Mouse (Mus musculus) adrenal gland, adult (tissue): ENCODE measurements around the gene Prickle2.

Experiments
- DNase-seq, 2 experiments: peaks; one replicate each; pipeline ENCODE4 v3.0.0; 2022 to 2023; ENCODE audit warnings: low spot score in 1 of 2; ENCODE audit not compliant: inconsistent age in 2 of 2

Gene Prickle2

DNA sequence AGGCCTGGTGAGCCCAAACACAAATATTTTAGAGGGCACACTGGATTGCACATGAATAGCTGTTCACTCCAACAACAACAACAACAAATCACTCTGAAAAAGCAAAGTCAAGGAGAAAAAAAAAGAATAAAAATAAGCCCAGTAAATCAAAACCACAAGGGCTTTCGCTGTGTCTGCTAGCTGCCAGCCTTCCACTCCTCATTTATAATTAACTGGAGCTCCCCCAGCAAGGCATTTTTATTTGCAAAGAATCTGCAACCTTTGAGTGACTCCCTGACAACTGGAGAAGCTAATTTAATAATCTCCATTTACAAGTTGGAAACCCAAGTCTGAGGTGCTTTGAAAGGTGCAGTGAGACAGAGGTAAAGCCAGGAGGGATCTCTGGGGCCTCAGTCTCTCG lies 245.2 kb downstream of the Prickle2 start:
- no peak for DNase-seq

DNA sequence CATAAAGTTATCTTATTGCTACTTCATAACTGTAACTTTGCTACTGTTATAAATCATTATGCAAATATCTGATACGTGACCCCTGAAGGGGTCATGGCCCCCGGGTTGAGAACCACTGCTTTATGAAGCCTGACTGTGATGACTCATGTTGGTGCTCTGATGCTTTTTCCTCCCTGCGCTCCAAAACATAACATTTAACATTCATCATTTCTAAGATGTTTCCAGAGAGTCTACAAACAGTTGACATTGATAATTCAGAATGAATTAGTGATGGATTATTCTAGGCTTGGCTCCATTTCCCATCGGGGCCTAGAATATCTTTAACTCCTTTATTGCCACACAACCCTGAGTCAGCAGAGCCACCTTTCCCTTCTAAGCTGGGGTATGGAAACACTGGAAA lies 247.9 kb downstream of the Prickle2 start:
- peak; percentile 25 to 67 for DNase-seq

GRCm38 (mm10) chr6:92451421-92451820 lies 254.5 kb downstream of the Prickle2 start:
- DNase-seq = no peak

- DNase-seq = peak in 1 of 2 experiments; percentile 37
These were observed 256.0 kb downstream of the Prickle2 start for GRCm38 (mm10) chr6:92449956-92450355.

DNA sequence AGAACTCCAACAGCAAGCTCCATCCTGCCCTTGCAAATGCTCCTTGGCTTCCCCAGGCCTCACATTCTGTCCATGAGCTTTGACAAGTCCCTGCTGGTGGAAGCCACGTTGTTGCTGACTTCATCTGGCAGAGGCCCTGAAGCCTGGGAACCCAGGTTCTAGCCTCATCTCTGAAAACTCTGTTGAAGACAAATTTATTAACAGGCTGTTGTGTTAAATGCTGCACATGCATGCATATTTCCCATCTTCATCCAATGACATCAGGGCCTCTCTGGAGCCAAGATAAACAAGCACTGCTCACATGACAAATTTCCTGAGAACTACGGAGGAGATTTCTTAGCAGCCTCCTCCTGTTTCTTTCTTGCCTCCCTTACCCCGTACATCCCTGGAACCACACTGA lies 259.3 kb downstream of the Prickle2 start:
- peak in 1 of 2 experiments; percentile 54 for DNase-seq

DNA sequence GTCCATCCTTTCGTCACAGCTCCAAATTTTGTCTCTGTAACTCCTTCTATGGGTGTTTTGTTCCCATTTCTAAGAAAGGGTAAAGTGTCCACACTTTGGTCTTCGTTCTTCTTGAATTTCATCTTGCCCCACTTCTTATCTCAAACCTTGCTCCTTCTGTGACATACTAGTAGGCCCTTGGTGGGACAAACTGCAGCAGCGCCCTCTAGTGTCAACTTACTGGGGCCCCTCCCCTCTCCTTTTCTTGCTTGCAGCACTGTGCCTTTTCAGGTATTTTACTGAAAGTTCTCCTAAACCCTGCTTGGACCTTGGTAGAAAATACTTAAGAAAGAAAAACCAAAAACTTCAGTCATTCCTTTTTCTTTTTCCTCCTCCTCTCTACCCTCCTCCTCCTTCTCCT lies 264.8 kb downstream of the Prickle2 start:
- peak; percentile 50 to 88 for DNase-seq

- DNase-seq = no peak
These were observed 265.7 kb downstream of the Prickle2 start for GRCm38 (mm10) chr6:92440251-92440650.

DNA sequence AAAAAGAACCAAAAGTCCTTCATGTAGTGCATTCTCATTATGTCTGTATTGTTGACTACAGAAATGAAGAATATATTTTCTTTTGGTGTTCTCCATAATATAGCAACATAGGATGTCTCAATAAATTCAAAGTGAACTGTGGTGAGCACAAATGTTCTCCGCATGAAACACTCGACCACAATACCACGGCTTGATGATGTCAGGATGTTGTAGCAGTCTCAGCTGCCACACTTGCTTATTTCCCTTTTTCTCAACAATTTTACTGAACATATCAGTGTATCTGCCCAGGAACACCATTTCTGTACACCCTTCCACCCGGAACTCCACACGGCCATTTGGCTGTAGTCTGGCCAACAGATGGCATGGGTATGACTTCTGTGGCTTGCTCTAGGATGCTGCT lies 273.8 kb downstream of the Prickle2 start:
- DNase-seq = no peak

DNA sequence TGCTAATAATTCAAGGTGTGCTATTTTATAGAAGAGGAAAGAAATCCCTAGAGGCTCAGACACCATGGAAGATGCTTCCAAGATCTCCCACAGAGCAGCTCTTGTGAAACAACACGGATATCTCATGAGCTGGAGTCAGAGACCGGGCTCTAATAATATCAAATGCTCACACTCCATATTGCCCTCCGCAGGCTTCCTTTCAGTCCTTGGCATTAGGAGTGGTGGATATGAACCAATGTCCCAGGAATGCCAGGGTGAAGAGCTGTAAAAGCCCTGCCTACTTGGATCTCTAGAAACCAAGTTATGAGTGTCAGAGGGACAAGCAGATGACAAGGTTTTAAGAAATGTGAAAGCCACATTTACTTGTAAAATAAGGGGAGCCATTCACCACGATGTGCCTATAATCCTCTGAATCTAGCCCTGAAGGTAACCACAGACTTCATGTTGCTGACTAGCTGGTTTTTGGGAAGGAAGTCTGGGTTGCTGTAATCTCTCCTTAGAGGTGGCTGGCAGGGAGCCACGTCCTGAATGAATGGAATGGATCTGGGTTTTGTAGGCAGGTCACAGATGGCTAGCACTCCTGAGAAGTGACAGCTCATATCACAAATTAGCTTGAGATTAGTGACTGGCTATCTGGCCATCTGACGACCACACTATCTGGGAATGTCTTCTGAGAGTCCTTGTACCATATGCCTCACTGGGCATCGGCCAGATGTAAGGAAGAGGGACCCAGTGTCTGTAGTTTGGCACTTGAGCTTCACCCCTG lies 278.4 kb downstream of the Prickle2 start:
- peak in 1 of 2 experiments; percentile 43 for DNase-seq

DNA sequence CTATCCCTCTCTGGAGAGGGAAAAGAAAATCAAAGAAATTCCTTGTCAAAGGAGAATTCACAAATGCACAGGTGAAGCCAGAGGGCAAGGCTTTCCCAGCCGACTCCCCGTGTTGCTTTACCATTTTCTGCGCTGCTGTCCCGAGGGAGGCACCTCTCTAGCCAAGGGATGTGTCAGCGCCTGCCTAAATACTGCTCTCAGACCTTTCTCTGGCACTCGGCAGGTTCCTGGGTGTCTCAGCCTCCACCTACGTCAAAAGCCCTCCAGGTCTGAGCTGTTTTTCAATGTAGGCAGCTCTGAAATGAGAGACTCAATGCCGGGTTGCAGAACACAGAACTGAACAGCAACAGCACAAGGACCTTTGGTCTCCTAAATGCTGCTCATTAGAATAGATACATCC lies 280.1 kb downstream of the Prickle2 start:
- DNase-seq = no peak

DNA sequence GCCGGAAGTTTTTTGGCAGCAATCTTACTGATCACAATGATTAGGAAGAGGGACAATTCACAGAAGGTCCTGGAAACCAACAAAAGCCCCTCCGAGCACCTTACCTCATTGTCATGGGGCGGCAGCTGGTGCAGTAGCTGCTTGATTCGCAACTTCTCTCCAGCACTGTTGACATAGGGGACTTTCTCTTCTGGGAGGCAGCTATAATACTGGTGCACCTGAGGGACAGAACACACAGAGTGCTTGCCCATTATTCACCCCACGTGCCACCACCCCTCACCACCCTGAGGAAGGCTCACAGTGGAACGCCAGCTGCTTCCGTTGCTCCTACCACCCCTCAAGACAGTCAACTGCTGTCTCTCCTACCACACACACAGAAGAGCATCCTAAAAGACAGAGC lies 280.5 kb downstream of the Prickle2 start:
- no peak for DNase-seq

DNA sequence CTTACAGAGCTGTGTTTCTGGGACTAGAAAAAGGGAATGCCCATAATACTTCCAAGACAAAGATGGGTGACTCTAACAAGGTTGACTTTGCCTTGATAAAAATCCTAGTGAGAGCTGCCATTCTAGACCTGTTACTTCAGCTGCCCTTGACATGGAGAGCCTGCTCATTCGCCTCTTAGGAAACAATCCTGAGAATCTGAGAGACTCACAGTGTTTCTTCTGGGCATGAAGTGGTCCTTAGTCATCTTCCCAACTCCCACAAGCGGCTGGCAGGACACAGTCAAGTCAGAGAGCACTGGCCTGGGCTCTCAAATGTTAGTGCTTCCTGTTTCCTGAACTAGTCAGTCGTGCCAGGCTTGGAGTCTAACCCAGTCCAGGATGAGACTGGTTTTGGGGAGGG lies 281.0 kb downstream of the Prickle2 start:
- DNase-seq = peak in 1 of 2 experiments; percentile 37

DNA sequence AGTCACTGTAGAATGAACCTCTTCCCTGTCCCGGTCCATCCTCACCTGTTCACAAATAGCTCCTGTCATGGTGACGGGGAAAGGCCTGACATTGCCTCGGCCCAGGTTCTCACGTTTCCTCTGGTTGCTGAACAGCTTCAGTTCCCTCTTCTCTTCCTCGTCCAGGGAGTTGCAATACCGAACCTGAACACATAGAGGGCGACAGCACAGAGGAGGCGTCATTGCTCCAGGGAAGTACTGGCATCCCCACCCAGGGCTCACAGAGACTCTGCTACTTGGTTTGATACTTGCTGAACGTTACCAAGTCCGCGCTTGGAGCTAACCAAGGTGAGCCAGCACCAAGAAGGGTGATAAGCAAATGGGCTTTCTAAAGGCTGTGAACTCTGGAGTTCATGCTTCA lies 283.7 kb downstream of the Prickle2 start:
- DNase-seq = peak; percentile 24 to 73

DNA sequence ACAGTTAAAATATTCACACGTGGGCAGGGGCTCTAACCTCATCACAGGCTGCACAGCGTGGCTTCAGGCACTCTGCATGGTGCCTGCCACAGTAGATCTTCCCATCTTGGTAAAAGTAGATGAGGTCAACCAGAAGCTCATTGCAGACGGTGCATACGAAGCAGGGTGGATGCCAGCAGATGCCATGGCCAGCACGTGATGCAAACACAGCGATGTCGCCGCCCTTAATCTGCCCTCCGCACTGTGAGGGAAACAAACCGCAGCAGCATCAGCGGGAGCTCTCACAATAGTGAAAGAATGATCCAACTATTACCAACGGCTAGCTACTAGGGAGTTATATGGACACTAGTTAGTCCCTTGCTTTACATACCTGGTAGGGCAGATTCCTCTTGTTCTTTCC lies 285.8 kb downstream of the Prickle2 start:
- DNase-seq = no peak

DNA sequence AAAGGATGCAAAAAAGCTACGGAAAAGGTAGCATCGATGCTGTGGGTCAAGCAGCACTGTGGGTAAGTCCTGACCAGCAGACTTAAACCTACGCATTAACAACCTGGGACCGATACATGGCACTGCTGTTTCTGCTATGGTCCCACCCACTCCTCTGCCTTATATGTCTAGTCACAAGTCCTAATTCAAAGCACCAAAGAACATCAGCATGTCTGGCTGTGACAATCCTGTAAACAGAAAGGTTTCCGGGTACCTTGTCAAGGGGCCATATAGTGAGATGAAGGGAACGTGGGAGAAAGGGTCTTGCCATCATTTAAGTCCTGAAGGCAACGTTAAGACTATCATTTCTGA lies 290.6 kb downstream of the Prickle2 start:
- no peak for DNase-seq

DNA sequence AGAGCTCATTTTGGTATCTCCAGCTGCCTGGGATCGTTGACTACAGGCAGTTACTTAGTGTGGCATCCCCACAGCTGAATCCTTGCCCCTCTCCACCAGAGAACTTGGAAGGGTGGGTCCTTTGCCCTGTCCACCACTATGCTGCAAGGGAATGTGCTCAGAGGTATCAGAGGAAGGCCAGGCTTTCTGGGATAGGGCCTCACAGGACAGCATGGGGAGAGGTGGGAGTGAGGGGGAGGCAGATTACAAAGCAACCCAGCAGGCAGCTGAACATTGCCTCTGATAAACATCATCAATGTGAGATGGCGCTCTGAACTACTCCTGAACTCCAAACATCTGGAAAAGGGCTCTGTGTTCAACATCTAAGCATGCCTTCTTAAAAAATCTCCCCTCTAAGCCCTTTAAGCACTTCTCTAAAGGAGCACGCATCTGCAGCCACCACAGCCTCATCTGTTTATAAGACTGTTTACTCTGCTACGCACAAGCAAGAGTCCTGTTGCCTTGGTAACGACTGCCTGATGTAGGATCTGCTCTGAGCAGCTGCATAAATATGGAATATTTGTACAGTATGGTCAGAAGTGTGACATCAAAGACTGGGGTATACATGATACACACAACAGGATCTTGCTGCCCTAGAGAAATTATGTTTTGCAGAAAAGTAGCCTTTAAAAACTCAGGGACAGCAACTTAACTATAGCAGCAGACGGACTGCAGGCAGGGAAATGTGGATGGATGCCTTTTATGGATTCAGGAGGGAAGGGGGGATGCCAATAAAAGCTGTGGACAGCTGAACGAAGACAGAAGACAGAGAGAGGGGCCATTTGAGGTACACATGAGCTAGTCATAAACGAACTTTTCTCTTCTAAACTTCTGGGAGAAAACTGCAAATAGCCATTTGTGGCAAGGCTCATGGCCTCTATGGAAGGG lies 291.2 kb downstream of the Prickle2 start:
- DNase-seq = no peak

- no peak for DNase-seq
These were observed 292.0 kb downstream of the Prickle2 start for GRCm38 (mm10) chr6:92413982-92414381.

DNA sequence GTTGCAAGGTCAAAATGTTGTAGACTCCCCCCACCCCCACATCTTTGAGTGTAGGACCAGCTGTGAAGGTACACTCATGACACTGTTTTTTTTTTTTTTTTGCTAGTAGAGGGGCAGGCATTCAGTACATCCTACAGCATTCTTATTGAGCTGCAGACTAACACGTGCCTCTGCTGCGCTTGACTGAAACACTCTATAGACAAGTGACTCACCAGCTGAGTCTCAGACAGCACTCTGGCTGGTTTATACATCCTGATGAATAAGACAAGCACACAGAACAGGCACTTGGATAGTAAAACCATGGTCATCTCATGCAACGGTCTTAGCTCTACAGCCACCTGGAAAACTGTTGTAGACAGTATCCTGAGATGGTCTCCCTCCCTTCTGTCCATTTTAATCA lies 296.2 kb downstream of the Prickle2 start:
- no peak for DNase-seq

GRCm38 (mm10) chr6:92407259-92407658 lies 298.7 kb downstream of the Prickle2 start:
- DNase-seq = no peak

- no peak for DNase-seq
These were observed 300.4 kb downstream of the Prickle2 start for GRCm38 (mm10) chr6:92405571-92405970.

DNA sequence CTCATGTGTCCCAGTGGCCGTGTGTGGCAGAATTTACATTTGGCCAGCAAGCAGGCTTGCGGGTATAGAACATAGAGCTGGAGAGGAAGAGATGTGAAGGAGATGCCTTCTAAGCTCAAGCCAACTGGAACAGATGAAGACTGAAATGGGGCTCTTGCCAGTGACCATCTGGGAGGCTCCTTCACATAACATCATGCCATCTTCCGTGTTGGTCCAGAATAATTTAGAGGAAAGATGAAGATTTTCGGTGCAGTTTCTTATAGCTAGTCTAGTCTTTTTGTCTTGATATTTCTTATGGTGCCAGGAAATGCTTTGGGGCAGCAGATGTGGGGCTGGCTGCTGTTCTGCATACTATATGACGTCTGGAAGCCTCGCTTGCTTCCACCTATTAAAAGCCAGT lies 308.1 kb downstream of the Prickle2 start:
- DNase-seq = no peak

DNA sequence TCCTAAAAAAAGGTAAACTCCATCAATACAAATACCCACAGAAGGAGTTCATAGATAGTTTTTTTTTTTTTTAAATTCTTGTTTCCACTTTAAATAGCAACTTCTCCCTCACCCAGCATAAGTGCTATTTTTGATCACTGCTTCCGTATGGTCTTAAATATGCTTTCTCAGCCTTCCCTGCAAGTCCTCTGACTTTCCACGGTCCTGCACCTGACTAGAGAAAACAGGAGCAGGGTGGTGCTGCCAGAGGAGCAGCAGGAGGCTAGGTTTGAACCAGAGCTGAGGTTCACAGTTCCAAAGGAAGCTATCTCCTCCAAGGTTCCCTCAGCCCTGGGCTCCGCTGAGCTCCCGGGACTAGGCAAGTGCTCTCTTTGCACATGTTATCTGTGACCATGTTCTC lies 310.4 kb downstream of the Prickle2 start:
- no peak for DNase-seq
